Mouse (Mus musculus) heart, adult 18-20 months (tissue): ENCODE measurements at regions not wholly inside any gene's neighbourhood (a gene's known extent, or its start where the extent isn't known, plus 50 kb on each side); places are given as distances from the start of the nearest gene placed in this dataset.

Experiments used
- DNase-seq, 2 experiments: peaks; one replicate each; pipeline ENCODE4 v3.0.0; 2021 to 2022; ENCODE audit warnings: mixed read lengths in 1 of 2

GRCm38 (mm10) chr13:33558927-33559326 is 74.3 kb downstream of the Serpinb9g start:
- peak in 1 of 2 experiments; percentile 6 for DNase-seq

GRCm38 (mm10) chr13:33559719-33560118 is 75.1 kb downstream of the Serpinb9g start:
- DNase-seq, result no peak

- no peak for DNase-seq
Observed at GRCm38 (mm10) chr13:33561625-33562024, 77.0 kb downstream of the Serpinb9g start.

DNA sequence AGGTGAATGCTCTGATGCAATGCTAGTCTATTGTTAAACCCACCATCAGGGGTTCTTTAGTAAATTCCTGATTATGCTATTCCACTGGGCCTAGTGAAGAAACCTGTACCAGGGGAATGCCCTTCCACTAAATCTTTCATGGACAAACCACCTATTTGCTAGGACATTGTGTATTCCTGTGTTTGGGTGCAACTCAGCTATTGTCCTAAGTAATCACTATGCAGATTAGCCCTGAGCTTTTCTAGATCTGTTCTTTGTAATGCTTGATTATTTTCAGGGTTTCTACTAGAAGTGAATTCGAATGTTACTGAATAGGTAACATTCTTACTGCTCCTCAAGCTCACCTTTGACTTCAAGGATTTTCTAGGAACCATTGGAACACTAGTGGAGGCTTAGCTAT is 78.3 kb downstream of the Serpinb9g start:
- DNase-seq, result no peak

DNA sequence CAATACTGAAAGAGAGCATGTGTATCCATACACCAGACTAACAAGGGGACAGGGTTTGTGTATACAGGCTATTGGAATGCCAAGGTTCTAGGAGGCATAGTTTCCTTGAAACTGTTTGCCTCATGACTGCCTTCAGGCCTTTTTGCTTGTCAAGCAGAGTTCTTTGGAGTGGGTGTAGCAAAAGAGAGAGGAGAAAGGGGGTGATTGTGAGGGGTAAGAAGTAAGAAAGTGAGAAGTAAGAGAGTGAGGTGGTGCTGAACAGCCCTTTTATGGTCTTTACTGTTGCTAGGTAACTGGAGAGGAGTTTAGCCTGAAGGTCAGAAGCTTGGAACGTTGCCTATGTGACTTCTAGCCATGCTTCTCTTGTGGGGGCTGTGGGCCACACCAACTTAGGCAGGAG is 78.8 kb downstream of the Serpinb9g start:
- DNase-seq, result no peak

DNA sequence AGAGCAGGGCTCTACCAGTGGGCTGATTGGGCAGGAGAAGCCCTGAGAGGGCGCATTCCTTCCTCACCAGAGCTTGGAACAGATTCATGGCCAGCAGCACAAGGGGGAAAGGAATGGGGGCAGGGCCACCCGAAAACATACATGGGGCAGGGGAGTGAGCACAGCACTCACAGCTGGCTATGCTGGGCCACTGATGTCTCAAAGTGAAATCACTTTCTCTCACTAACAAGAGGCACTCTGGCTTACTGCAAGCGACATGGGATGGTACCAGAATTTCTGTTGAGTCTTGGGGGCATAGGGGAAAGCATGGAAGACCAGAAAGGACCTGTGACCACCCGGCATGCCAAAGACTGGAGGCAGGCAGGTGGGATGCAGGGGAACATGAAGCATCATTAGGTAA is 83.3 kb downstream of the Serpinb9g start:
- no peak for DNase-seq

GRCm38 (mm10) chr13:33569318-33569717 is 84.7 kb downstream of the Serpinb9g start:
- no peak for DNase-seq

DNA sequence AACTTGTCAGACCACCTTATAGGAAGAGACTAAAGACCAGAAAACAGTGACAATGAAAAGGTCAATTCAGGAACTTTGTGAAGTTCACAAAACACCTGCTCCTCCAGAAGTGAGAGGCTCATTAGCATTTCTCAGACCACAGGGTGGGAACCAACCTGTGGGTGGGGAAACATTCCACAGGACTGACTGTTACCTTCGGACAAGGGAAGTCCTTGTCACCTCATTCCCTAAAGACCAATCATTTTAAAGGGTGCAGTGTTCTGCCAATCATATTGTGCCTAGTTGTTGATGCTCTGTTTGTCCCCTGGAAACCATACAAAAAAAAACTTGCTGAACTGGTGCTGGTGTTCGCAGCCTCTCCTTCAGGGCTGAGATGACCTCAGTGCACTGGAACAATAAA is 86.2 kb downstream of the Serpinb9g start:
- DNase-seq, result no peak

- DNase-seq, result no peak
Observed at GRCm38 (mm10) chr13:33586065-33586464, 75.1 kb upstream of the Serpinb6d start.
